Mouse (Mus musculus): ENCODE data around the gene Gm28308. TPM values are rescaled to one million over a fixed set of nuclear protein-coding genes. Genes with fewer than 3 reads are reported as not detected.
A peak's percentile ranks its signal among the peaks of the same experiment; 100 is the strongest.

The Gm28308 gene
- total RNA-seq, 1 experiment from 2014 or later: 1.3 TPM

- DNase-seq: no peak
Observed at GRCm38 (mm10) chr6:52219234-52219942, 6.2 kb upstream of the Gm28308 start.

- DNase-seq: no peak
Observed at GRCm38 (mm10) chr6:52218643-52219215, 5.6 kb upstream of the Gm28308 start.

- DNase-seq: no peak
Observed at GRCm38 (mm10) chr6:52217895-52218642, 4.9 kb upstream of the Gm28308 start.

GRCm38 (mm10) chr6:52217459-52217768 is 4.3 kb upstream of the Gm28308 start:
- DNase-seq: peak; percentile 92

GRCm38 (mm10) chr6:52216691-52217458 is 3.7 kb upstream of the Gm28308 start:
- DNase-seq: peak; percentile 67

GRCm38 (mm10) chr6:52215771-52216535 is 2.8 kb upstream of the Gm28308 start:
- DNase-seq: no peak

- no peak for DNase-seq
Observed at GRCm38 (mm10) chr6:52215070-52215469, 1.9 kb upstream of the Gm28308 start.

- no peak for DNase-seq
Observed at GRCm38 (mm10) chr6:52214271-52214670, 1.1 kb upstream of the Gm28308 start.

- DNase-seq: peak; percentile 84
Observed at GRCm38 (mm10) chr6:52212556-52213118, 502 bp downstream of the Gm28308 start.

GRCm38 (mm10) chr6:52211961-52212360 is 1.2 kb downstream of the Gm28308 start:
- peak; percentile 52 for DNase-seq

- peak; percentile 92 for DNase-seq
Observed at GRCm38 (mm10) chr6:52211170-52211935, 1.8 kb downstream of the Gm28308 start.

- DNase-seq: peak; percentile 34
Observed at GRCm38 (mm10) chr6:52209685-52210046, 3.5 kb downstream of the Gm28308 start.

- no peak for DNase-seq
Observed at GRCm38 (mm10) chr6:52208868-52209684, 4.1 kb downstream of the Gm28308 start.

GRCm38 (mm10) chr6:52208072-52208867 is 4.9 kb downstream of the Gm28308 start, which contains the start of gene Hoxa6:
Hoxa6 (minus strand) TSS chr6:52208722.
- peak; percentile 85 for DNase-seq

- no peak for DNase-seq
Observed at GRCm38 (mm10) chr6:52207684-52207976, 5.5 kb downstream of the Gm28308 start.

- DNase-seq: no peak
Observed at GRCm38 (mm10) chr6:52206882-52207683, 6.1 kb downstream of the Gm28308 start.

- DNase-seq: peak; percentile 32
Observed at GRCm38 (mm10) chr6:52205638-52206621, 7.2 kb downstream of the Gm28308 start.
